Mouse (Mus musculus) duodenum, adult 2 months (tissue): ENCODE data around the gene Gm4553. TPM values are rescaled to one million over a fixed set of nuclear protein-coding genes. Genes with fewer than 3 reads are reported as not detected.

Source experiments
- polyA plus RNA-seq: library from polyadenylated mRNA; depleted of rRNA; stranded (reverse); fragments of >200 nt; gene quantifications from 2 replicates; pipeline ENCODE4 v1.2.3, GENCODE M21; 2012; ENCODE audit warnings: low replicate concordance; rRNA removed

The Gm4553 gene
- polyA plus RNA-seq, result not detected in 2 replicates

DNA sequence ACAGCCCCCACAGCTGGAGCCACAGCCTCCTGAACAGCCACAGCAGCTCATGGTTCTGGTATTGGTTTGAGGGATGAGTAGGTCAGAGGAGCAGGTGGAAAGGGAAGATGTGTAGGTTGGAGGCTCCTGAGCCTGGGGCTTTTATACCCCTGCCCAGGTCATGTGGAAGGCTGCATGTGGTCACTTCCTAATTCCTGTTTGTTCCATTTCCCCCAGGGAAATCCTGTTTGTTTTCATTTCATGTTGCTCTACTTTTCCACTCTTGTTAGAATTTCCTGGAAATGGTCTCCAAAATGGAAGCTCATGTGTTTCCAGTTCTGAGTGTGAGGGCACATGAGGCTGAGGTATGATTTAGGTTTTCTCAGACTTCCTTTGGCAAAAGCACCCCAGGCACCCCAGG, at the start of gene Gm4553:
Gene Gm4553 (minus strand): TSS at position 101 of the 400 bp plus-strand sequence.

DNA sequence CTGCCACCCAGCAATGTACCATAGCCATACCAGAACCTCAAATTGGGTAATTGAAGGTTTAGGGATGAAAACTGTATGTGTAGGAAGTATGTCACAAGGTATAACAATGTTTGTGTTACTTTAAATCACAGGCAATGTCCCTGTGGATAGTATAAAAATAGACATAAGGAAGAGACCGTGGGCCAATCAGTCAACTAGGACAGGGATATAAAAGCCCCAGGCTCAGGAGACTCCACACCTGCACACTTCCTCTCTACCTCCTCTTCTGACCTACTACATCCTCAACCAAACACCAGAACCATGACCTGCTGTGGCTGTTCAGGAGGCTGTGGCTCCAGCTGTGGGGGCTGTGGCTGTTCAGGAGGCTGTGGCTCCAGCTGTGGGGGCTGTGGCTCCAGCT, 46.0 kb upstream of the Gm4553 start, which contains the start of gene Gm7579:
Gene Gm7579 (plus strand): TSS at position 301 of the 400 bp plus-strand sequence.

DNA sequence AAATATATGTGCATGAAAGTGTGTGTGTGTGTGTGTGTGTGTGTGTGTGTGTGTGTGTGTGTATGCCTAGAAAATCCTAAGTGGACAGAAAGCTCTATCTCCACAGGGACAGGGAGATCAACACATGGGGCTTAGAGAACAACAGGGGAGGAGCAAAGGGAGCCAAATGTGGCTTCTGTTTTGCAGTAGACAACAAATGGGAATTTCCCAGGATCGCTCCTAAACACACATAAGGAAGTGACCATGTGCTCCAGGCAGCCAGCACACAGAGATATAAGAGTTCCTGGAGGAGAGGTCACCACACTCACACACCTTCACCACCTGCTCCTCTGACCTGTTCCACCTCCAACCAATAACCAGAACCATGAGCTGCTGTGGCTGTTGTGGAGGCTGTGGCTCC, 35.5 kb upstream of the Gm4553 start, which contains the start of gene Krtap5-3:
Gene Krtap5-3 (plus strand): TSS at position 301 of the 400 bp plus-strand sequence.

DNA sequence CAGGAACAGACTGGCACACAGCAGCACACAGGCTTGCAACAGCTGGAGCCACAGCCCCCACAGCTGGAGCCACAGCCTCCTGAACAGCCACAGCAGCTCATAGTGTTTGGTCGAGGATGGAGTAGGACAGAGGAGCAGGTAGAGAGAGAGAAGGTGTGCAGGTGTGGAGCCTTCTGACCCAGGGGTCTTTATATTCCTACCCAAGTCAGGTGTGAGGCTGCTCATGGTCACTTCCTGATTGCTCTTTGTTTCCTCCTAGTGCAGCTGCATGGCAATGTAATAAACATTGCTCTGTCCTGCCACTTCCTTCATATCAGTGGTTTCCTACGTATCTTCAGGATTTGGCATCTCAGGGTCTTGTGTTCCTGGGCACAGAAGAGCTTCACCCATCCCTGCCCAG, 24.8 kb upstream of the Gm4553 start, which contains the start of gene Gm10153:
Gene Gm10153 (minus strand): TSS at position 101 of the 400 bp plus-strand sequence.

DNA sequence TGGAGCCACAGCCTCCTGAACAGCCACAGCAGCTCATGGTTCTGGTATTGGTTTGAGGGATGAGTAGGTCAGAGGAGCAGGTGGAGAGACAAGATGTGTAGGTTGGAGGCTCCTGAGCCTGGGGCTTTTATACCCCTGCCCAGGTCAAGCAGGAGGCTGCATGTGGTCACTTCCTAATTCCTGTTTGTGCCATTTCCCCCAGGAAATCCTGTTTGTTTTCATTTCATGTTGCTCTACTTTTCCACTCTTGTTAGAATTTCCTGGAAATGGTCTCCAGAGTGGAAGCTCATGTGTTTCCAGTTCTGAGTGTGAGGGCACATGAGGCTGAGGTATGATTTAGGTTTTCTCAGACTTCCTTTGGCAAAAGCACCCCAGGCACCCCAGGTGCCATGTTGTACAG, 10.4 kb upstream of the Gm4553 start, which contains the start of gene Krtap5-2:
Gene Krtap5-2 (minus strand): TSS at position 101 of the 400 bp plus-strand sequence.

DNA sequence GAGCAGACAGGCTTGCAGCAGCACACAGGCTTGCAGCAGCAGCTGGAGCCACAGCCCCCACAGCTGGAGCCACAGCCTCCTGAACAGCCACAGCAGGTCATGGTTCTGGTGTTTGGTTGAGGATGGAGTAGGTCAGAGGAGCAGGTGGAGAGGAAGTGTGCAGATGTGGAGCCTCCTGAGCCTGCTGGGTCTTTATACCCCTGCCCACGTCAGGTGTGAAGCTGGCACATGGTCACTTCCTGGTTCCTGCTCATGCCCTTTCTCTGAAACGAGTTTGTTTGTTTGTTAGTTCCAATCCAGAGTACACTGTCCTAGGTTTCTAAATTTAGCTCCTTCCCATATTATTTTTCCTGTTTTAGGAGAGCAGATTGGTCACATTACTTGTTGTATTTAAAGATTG, 8.5 kb downstream of the Gm4553 start, which contains the start of gene Gm29735:
Gene Gm29735 (minus strand): TSS at position 101 of the 400 bp plus-strand sequence.

DNA sequence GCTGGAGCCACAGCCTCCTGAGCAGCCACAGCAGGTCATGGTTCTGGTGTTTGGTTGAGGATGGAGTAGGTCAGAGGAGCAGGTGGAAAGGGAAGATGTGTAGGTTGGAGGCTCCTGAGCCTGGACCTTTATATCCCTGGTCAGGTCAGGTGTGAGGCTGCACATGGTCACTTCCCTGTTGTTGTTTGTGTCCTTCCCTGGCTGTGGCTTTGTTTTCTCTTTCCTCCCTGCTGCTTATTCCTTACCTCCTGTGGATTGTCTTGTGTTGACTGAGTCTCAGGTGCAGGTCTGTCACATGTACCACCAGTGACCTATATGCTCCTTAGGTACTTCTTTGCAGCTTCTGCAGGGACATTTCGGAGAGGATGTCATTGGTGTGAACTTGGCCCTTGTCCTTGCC, 21.0 kb downstream of the Gm4553 start, which contains the start of gene Gm45337:
Gene Gm45337 (minus strand): TSS at position 101 of the 400 bp plus-strand sequence.

DNA sequence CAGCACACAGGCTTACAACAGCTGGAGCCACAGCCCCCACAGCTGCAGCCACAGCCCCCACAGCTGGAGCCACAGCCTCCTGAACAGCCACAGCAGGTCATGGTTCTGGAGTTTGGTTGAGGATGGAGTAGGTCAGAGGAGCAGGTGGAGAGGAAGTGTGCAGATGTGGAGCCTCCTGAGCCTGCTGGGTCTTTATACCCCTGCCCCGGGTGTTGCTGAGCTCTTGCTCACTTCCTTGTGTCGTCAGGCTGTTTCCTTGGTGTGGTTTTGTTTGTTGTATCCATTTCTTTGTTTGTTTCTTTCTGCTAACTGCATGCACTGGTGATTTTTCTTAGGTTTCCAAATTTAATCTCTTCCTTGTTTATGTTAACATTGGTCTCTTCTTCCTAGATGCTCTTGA, 29.6 kb downstream of the Gm4553 start, which contains the start of gene Gm39115:
Gene Gm39115 (minus strand): TSS at position 101 of the 400 bp plus-strand sequence.

DNA sequence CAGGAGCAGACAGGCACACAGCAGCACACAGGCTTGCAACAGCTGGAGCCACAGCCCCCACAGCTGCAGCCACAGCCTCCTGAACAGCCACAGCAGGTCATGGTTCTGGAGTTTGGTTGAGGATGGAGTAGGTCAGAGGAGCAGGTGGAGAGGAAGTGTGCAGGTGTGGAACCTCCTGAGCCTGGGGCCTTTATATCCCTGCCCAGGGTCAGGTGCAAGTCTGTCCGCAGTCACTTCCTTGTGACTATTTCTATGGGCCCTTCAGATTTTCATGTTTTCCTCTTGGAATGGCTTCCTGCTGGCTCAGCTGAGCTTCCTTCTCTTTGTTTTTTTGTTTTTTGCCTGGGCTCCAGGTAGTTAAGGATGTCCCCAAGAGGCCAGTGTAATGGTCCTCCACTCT, 44.9 kb downstream of the Gm4553 start, which contains the start of gene Gm45618:
Gene Gm45618 (minus strand): TSS at position 101 of the 400 bp plus-strand sequence.

Other genes with a start within 250 kb of the Gm4553 start
- gene Tollip, start 247.2 kb downstream of the Gm4553 start, polyA plus RNA-seq, result 32.7 and 54.7 TPM in 2 replicates
- gene Brsk2, start 216.0 kb downstream of the Gm4553 start, polyA plus RNA-seq, result 0.64 and 4.0 TPM in 2 replicates
- gene Mob2, start 104.7 kb downstream of the Gm4553 start, polyA plus RNA-seq, result 30.2 and 35.8 TPM in 2 replicates
- 11.0 and 11.1 TPM in 2 replicates for gene Dusp8, start 69.9 kb downstream of the Gm4553 start, polyA plus RNA-seq
- not detected in 2 replicates for gene Gm45618, start 45.0 kb downstream of the Gm4553 start, polyA plus RNA-seq
- gene Gm39115, start 29.7 kb downstream of the Gm4553 start, polyA plus RNA-seq, result not detected in 2 replicates
- not detected in 2 replicates for gene Gm45337, start 21.1 kb downstream of the Gm4553 start, polyA plus RNA-seq
- gene Gm29735, start 8.6 kb downstream of the Gm4553 start, polyA plus RNA-seq, result 0.33 TPM in 1 of 2 replicates, not detected in the other
- gene Krtap5-2, start 10.3 kb upstream of the Gm4553 start, polyA plus RNA-seq, result not detected in 2 replicates
- not detected in 2 replicates for gene Gm10153, start 24.6 kb upstream of the Gm4553 start, polyA plus RNA-seq
- gene Krtap5-3, start 35.6 kb upstream of the Gm4553 start, polyA plus RNA-seq, result 0.14 TPM in 1 of 2 replicates, not detected in the other
- not detected in 2 replicates for gene Gm7579, start 46.1 kb upstream of the Gm4553 start, polyA plus RNA-seq
- gene Krtap5-5, start 64.2 kb upstream of the Gm4553 start, polyA plus RNA-seq, result 2.1 TPM in 1 of 2 replicates, not detected in the other
- gene Gm40460, start 75.3 kb upstream of the Gm4553 start, polyA plus RNA-seq, result not detected in 2 replicates
- gene Gm2431, start 92.6 kb upstream of the Gm4553 start, polyA plus RNA-seq, result not detected in 2 replicates
- gene Gm4559, start 108.6 kb upstream of the Gm4553 start, polyA plus RNA-seq, result not detected in 2 replicates
- gene Krtap5-1, start 131.4 kb upstream of the Gm4553 start, polyA plus RNA-seq, result not detected in 2 replicates
- not detected in 2 replicates for gene Krtap5-4, start 137.8 kb upstream of the Gm4553 start, polyA plus RNA-seq
- gene Ifitm10, start 208.0 kb upstream of the Gm4553 start, polyA plus RNA-seq, result 2.2 and 4.4 TPM in 2 replicates
- not detected in 2 replicates for gene Gm49369, start 216.9 kb upstream of the Gm4553 start, polyA plus RNA-seq
- 219 and 317 TPM in 2 replicates for gene Ctsd, start 222.3 kb upstream of the Gm4553 start, polyA plus RNA-seq